Mouse (Mus musculus) retina, adult 2 months (tissue): ENCODE measurements around the gene C330021F23Rik.

Experiments
- DNase-seq: peaks from one replicate; pipeline ENCODE4 v3.0.0-alpha.2; 2012; ENCODE audit warnings: low read depth, low spot score

C330021F23Rik gene

GRCm38 (mm10) chr8:3587391-3588257 is 19.8 kb downstream of the C330021F23Rik start:
- peak; percentile 46 for DNase-seq

DNA sequence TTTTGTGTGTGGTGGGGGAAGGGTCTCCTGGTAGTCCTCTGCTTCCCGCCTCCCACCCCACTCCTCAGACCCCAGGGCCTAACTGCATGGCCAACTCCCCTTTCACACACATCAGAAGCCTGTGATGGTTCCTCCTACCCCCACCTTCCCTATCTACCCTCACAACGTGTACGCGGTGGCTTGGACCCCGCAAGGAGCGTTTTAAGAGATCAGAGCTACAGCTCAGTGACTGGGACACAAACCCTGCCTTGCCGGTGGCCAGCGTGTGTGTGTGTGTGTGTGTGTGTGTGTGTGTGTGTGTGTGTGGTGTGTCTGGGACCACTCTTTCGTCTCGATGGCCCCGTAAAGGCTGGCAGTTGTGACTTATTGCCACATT is 20.5 kb downstream of the C330021F23Rik start:
- DNase-seq: no peak

- no peak for DNase-seq
Observed at GRCm38 (mm10) chr8:3593470-3593869, 25.7 kb downstream of the C330021F23Rik start.

- no peak for DNase-seq
Observed at GRCm38 (mm10) chr8:3594466-3594865, 26.7 kb downstream of the C330021F23Rik start.

- DNase-seq: no peak
Observed at GRCm38 (mm10) chr8:3598054-3598453, 30.3 kb downstream of the C330021F23Rik start.

DNA sequence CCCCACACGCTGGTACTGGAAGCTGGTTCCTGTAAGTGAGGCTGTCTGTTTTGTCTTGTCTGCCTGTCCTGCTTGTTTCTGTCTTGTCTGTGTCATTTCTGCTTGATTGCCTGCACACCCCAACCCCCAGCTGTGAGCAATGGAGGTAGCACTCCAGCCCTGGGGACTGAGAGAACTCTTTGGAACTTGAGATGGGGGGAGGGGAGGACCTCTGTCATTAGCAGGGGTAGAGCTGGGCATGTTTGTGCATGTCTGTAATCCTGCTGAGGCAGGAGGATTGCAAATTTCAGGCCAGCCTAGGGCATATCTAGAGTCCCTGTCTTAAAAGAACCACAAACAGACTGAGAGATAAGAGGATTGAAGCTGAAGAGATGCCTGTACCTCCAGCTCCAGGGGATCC is 31.4 kb downstream of the C330021F23Rik start:
- DNase-seq: no peak

GRCm38 (mm10) chr8:3600401-3600800 is 32.6 kb downstream of the C330021F23Rik start:
- DNase-seq: no peak

DNA sequence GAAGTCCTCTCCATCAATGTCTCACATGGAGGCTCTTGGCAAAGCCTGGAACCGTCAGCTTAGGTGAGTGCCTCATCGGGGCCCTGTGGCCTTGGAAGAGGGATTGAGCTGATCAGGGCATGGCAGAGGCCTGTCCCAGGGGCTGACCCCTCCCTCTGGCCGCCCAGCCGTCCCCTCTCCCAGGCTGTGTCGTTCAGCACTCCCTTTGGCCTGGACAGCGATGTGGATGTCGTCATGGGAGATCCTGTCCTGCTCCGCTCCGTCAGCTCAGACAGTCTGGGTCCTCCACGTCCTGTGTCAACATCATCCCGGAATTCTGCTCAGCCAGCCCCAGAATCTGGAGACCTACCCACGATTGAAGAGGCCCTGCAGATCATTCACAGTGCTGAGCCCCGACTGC is 35.6 kb downstream of the C330021F23Rik start:
- no peak for DNase-seq

DNA sequence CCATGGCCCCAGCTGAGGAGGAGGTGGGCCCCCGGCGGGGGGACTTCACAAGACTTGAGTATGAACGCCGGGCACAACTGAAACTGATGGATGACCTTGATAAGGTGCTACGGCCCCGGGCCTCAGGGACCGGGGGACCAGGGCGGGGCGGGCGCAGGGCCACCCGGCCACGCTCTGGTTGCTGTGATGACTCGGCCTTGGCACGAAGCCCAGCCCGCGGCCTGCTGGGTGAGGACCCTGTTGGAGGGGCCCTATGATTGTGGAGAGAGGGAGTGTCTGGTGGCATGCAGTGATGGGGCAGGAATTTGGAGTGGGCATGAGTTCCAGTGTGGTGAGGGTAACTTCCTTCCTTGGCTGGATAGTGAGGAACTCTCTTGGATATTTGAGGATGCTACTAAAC is 38.8 kb downstream of the C330021F23Rik start:
- no peak for DNase-seq

GRCm38 (mm10) chr8:3607822-3608221 is 40.0 kb downstream of the C330021F23Rik start:
- DNase-seq: no peak

DNA sequence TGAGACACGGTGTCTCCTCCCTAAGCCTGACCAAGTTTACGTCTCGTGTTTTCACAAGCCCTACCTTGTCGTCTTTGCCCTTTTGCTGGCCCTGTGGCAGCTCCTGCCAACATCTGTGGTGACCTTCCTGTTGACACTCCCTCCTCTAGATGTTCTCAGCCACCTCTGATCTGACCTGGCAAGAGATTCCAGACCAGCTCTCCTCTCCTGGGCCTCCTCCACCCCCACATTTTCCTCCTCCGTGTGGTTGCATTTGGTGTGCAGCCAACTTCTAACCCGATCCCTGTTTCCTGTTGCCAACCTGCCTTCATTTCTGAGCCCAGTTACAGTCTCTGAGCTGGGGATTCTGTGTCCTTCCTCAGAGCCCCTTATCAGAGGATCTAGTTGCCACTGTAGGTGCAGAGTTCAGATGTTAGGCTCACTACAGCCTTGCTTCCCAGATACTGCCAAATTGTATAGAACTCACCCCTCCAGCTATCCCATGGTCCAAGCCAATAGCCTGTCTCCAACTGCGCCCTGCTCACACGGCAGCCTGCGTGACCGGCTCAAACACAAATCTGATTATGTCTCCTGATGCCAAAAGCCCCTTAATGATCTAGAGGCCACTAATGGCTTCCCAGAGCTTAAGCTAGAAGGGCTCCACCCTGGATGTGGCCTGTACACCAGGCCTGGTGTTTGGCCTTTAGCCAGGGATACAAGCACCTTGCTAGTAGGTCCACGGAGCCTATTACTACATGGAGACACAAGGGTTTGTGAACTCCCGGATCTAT is 41.4 kb downstream of the C330021F23Rik start:
- DNase-seq: peak; percentile 73

DNA sequence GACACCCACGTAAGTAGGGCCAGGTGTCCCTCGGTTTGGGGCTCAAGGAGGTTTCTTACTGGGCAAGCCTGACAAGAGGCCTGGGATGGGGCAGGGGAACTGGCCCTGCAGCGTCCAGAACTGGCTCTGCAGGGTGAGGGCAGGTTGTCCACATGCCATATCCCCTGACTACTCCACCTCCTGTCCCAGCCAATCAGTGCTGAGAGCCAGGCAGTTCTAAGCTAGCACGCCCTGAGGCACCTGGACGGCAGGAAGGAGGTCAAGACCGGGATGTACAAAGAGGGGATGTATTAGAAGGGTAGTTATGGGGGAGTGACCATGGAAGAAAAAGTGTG is 42.0 kb downstream of the C330021F23Rik start:
- no peak for DNase-seq

DNA sequence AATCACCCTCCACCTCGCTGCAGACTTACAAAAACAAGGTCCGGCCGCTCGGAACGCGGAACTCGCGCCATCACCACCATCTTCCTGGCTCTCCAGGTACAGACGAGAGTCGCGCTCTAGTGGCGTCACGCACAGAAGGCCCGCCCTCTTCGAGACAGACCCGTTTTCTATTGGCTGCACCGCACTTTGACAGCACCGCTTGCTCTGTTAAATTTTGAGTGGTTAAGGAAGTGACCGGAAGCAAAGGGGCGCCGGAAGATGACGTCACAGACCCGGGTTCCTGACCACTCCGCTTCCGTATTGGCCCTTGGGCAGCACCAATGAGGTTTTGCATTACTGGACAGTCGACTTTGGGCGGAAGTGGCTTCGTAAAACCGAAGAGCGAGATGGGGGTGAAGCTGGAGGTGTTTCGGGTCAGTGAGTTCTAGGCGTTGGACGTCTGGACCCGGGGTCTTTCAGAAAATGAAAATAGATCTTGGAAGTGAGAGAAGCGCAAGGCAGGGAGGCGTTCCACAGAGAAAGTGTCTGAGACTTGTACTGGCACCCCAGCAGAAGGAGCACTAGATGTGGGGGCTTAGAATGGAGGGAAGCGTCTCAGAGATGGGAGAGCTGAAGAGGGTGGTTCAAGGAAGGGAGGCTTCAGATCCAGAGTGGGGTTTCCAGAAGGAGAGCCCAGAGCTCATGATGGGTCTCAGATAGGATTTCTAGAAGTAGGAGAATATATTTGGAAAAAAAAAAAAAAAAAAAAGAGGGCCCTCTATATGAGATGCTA is 53.6 kb downstream of the C330021F23Rik start, which contains the start of the genes Xab2 and Pet100:
Gene Xab2 (minus strand): TSS at position 118 of the 772 bp plus-strand sequence.
Gene Pet100 (plus strand): TSS at position 350 of the 772 bp plus-strand sequence.
- peak; percentile 100 for DNase-seq

- DNase-seq: no peak
Observed at GRCm38 (mm10) chr8:3622119-3622518, 54.3 kb downstream of the C330021F23Rik start.

GRCm38 (mm10) chr8:3625445-3625844 is 57.7 kb downstream of the C330021F23Rik start, which contains the start of gene Pcp2:
Gene Pcp2 (minus strand): TSS chr8:3625545.
- DNase-seq: no peak

DNA sequence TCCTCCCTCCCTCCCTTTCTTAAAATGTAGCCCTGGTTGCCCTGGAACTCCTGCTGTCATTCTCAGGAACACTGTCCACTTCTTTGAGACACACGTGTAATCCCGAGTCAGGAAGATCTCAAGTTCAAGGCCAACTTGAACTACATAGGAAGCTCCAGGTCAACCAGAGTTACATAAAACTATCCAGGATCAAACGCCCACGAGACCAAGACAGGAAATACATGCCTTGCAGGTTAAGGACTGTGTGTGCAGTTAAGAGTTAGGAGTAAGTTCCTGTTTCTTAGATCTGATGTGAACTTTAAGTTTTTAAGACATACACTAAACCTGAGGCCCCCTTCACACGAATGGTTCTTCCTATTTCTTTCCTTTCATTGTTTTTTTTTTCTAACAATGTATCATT is 59.2 kb downstream of the C330021F23Rik start:
- DNase-seq: no peak

GRCm38 (mm10) chr8:3628014-3628413 is 60.2 kb downstream of the C330021F23Rik start:
- DNase-seq: no peak

- DNase-seq: peak; percentile 66
Observed at GRCm38 (mm10) chr8:3630647-3631477, 63.1 kb downstream of the C330021F23Rik start, which contains the start of gene Stxbp2. Gene Stxbp2 (plus strand): TSS chr8:3630955.

- DNase-seq: no peak
Observed at GRCm38 (mm10) chr8:3631478-3631875, 63.7 kb downstream of the C330021F23Rik start.
